Mouse (Mus musculus): ENCODE results near the gene 2410137M14Rik.
A peak's percentile ranks its signal among the peaks of the same experiment; 100 is the strongest.
"Not testable (repeated sequence)": the region's sequence is repeated elsewhere in the genome, so short reads cannot be mapped to it uniquely, and the experiment has no call there.

2410137M14Rik gene

GRCm38 (mm10) chr17:36993770-36994325 lies 12.8 kb upstream of the 2410137M14Rik start:
- no peak for DNase-seq (ENCODE audit: low spot score)

GRCm38 (mm10) chr17:36992336-36993104 lies 11.5 kb upstream of the 2410137M14Rik start:
- no peak for DNase-seq (ENCODE audit: low spot score)

GRCm38 (mm10) chr17:36990630-36991029 lies 9.6 kb upstream of the 2410137M14Rik start:
- not testable (repeated sequence) for DNase-seq (ENCODE audit: low spot score)

GRCm38 (mm10) chr17:36989437-36989836 lies 8.4 kb upstream of the 2410137M14Rik start, which contains the start of gene H2-M5:
TSS of gene H2-M5 (minus strand) at chr17:36989537.
- DNase-seq (ENCODE audit: low spot score) = no peak

- DNase-seq (ENCODE audit: low spot score) = no peak
Measured at GRCm38 (mm10) chr17:36988475-36988874, 7.4 kb upstream of the 2410137M14Rik start.

- DNase-seq (ENCODE audit: low spot score) = no peak
Measured at GRCm38 (mm10) chr17:36982253-36983155, 1.5 kb upstream of the 2410137M14Rik start.

GRCm38 (mm10) chr17:36981845-36982244 lies 808 bp upstream of the 2410137M14Rik start:
- DNase-seq (ENCODE audit: low spot score) = no peak

GRCm38 (mm10) chr17:36973271-36973787 lies 7.7 kb downstream of the 2410137M14Rik start:
- no peak for DNase-seq (ENCODE audit: low spot score)

- DNase-seq (ENCODE audit: low spot score) = no peak
Measured at GRCm38 (mm10) chr17:36972791-36973190, 8.2 kb downstream of the 2410137M14Rik start.

GRCm38 (mm10) chr17:36971172-36971850 lies 9.7 kb downstream of the 2410137M14Rik start:
- DNase-seq (ENCODE audit: low spot score) = no peak

GRCm38 (mm10) chr17:36970316-36970890 lies 10.6 kb downstream of the 2410137M14Rik start:
- no peak for DNase-seq (ENCODE audit: low spot score)

- DNase-seq (ENCODE audit: low spot score) = no peak
Measured at GRCm38 (mm10) chr17:36966875-36967274, 14.2 kb downstream of the 2410137M14Rik start.

GRCm38 (mm10) chr17:36961125-36961524 lies 19.9 kb downstream of the 2410137M14Rik start:
- DNase-seq (ENCODE audit: low spot score) = no peak

- no peak for DNase-seq (ENCODE audit: low spot score)
Measured at GRCm38 (mm10) chr17:36958884-36959283, 22.2 kb downstream of the 2410137M14Rik start.

GRCm38 (mm10) chr17:36957999-36958743 lies 22.9 kb downstream of the 2410137M14Rik start, which contains the start of the genes Znrd1 and Znrd1as:
TSS of gene Znrd1 (minus strand) at chr17:36958559.
TSS of gene Znrd1as (plus strand) at chr17:36958592.
- peak; percentile 80 for DNase-seq (ENCODE audit: low spot score)

GRCm38 (mm10) chr17:36953062-36953461 lies 28.0 kb downstream of the 2410137M14Rik start:
- no peak for DNase-seq (ENCODE audit: low spot score)

GRCm38 (mm10) chr17:36952631-36953030 lies 28.4 kb downstream of the 2410137M14Rik start:
- DNase-seq (ENCODE audit: low spot score) = no peak

- DNase-seq (ENCODE audit: low spot score) = peak; percentile 86
Measured at GRCm38 (mm10) chr17:36950981-36951947, 29.8 kb downstream of the 2410137M14Rik start, which contains the start of gene Ppp1r11. TSS of gene Ppp1r11 (minus strand) at chr17:36951741.

- no peak for DNase-seq (ENCODE audit: low spot score)
Measured at GRCm38 (mm10) chr17:36949265-36949664, 31.8 kb downstream of the 2410137M14Rik start.
